Mouse (Mus musculus): Measurements from ENCODE around the gene Cisd2.

Cisd2 gene

DNA sequence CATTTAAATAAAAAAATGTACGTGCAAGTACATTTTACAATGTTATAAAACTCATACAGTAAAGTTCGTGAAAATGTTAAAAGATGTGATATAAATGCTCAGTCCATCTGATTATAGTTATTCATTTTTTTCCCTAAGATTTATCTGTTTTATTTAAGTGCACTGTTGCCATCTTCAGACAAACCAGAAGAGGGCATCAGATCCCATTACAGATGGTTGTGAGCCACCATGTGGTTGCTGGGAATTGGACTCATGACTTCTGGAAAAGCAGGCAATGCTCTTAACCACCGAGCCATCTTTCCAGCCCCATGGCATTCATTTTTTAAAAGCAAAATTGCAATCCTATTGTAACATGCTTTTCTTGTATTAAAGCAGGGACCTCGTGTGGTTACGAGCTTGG is 14.5 kb downstream of the Cisd2 start:
- no peak for DNase-seq

GRCm38 (mm10) chr3:135407351-135407750 is 16.4 kb downstream of the Cisd2 start:
- DNase-seq, result no peak

DNA sequence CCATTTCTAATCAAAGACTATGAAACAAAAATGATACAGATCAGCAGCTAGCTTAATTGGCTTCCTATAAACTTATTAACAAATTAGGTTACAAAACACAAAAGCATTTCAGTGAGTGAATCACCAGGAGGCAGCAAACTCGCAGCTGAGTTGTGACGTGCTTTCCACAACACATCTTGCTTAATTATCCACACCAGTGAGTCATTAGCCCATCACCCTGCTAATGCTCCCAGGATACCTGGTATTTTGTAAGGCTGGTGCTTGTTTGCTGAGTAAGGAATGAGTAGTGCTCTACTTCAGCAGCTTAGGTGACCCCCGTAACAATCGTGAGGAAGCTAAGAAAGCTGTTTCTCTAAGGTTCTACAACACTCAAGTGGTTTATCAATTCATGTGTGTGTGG is 19.1 kb downstream of the Cisd2 start:
- DNase-seq, result no peak

DNA sequence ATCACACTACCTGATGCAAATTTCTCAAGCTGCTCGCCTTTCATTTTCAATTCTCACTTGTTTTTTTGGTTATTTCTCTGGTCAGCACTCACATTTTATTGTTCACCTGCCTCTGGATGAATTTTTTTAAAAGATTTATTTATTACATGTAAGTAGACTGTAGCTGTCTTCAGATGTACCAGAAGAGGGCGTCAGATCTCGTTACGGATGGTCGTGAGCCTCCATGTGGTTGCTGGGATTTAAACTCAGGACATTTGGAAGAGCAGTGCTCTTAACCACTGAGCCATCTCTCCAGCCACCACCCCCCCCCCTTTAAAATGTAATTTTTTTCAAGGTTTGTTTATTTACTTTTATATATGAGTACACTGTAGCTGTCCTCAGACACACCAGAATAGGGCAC is 19.9 kb downstream of the Cisd2 start:
- no peak for DNase-seq

DNA sequence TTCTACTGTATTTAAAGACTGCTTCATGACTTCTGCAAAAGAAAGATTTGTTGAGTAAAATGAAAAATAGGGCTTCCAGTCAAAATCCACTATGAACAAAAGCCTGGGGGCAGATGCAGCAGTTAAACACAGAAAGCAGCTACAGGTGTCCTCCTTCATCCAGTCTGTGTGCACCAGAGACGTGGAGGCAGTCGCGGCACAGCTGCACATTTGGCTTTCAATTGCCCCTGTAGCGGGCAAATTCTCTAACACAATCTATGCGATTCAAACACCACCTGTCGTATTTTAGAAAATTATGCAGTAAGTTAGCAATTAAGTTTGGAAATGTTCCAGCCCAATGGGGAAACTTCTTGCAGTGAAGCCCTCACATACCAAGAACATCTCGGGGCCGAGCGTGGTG is 20.5 kb downstream of the Cisd2 start:
- peak; percentile 58 to 80 for DNase-seq

- peak; percentile 94 for DNase-seq
Measured at GRCm38 (mm10) chr3:135402201-135402658, 21.5 kb downstream of the Cisd2 start.

- no peak for DNase-seq
Measured at GRCm38 (mm10) chr3:135397112-135397511, 26.6 kb downstream of the Cisd2 start.

DNA sequence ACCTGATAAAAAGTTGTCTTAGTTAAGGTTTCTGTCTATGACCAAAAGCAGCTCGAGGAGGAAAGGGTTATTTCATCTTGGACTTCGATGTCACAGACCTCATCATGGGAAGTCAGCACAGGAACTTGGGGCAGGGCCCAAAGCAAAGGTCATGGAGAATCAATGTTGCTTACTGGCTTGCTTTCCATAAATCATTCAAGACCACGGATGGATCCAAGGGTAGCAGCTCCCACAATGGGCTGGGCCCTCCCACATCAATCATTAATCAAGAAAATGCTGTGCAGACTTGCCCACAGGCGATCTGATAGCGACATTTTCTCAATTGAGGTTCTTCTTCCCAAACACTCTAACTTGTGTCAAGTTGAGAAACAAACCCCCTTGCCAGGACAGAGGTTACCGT is 27.6 kb downstream of the Cisd2 start:
- no peak for DNase-seq

- DNase-seq, result no peak
Measured at GRCm38 (mm10) chr3:135395085-135395484, 28.6 kb downstream of the Cisd2 start.

DNA sequence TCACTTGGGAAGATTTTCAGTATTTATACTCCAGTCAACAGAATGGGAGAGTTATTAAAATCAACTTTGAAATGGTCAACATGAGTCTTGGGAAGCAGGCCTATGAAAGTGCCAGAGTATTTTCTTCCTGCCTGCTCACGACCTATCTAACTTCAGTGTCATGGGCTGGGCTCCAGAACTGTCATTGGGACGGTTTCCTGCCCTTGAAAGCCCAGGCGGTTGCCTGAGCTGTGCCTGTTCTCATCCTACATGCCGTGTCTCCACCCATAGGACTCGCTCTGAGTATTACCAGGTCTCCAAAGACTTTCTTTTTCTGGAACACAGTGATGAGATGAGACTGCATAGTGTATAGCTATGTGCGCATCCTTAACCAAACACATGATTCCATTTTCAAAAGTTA is 30.5 kb downstream of the Cisd2 start:
- DNase-seq, result no peak

DNA sequence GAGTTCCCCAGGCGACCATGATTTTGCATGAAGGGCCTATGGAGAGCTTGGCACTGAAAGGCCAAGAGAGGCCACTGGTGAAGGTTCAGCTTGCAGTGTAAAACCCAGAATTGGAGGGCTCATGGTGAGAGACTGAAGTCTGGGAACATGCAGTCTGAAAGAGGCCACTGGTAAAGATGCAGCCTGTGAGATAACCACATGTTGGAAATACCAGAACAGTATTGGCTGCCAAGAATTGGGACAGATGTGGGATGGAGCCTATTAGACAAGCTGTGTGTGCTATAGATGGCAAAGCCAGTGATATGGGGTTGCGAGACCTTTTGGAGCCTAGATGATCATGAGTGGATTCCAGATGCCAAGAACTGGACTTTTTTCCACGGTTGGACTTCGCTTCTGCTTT is 43.9 kb downstream of the Cisd2 start:
- DNase-seq, result no peak

- no peak for DNase-seq
Measured at GRCm38 (mm10) chr3:135377445-135377844, 46.3 kb downstream of the Cisd2 start.

GRCm38 (mm10) chr3:135375836-135376235 is 47.9 kb downstream of the Cisd2 start:
- no peak for DNase-seq

DNA sequence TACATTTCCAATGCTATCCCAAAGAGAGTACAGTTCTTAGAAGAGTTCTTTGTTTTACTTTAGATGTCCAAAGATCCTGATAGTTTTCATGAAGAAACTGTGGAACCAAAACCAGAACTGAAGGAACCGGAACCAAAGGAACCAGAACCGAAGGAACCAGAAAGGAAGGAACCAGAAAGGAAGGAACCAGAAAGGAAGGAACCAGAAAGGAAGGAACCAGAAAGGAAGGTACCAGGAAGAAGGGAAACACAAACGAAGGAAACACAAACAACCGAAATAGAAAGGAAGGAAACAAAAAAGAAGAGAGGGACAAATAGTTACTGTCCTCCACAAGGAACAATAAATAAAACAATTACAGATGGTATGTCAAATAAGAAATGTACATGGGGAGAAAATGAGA is 66.3 kb downstream of the Cisd2 start:
- no peak for DNase-seq

All from thymus, postnatal 36 days (tissue).